Mouse (Mus musculus): ENCODE results near the gene Naf1.

DNA sequence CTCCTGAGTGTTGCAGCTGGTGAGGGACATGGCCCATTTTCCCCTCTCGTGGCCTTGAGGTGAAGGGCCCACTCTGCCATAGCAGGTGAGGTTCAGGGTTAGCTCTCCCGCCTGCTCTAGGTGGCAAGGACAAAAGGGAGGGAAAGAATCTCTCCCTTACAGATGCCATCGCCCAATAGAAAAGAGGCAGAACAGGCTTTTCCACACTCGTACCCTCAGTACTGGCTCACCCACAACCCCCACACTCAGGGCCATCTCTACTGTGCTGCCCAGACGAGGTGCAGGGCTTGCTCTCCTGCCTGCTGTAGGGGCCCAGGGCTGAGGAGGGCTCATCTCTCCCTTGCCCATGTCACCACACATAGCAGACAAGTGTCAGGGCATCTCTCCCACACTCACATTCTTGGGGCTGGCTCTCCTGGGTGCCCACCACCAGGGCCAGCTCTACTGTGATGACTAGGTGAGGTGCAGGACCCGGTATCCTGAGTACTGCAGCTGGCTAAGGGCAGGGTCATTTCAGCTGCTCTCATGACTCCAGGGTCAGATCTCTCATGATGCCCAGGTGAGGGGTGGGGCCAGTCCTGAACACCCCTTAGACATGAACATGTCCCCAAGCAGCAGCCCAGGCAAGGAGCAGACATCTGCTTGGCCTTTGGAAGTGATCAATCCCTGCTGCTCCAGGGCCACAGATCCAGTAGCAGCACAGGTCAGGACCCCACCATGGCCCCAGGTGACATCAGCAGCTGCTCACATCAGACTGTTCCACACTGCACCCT is 57.9 kb downstream of the Naf1 start:
- TF ChIP-seq MAX (IDR thresholded peaks at IDR 0.05) (no peak), CTCF (IDR thresholded peaks at IDR 0.05; ENCODE audit: control insufficient read depth, insufficient read depth, insufficient read length) (no peak), USF1 (IDR thresholded peaks at IDR 0.05; ENCODE audit: low read depth) (no peak), MYOD1 (IDR thresholded peaks at IDR 0.05; ENCODE audit: control insufficient read depth, insufficient read length, low read depth) (no peak), MYOG (IDR thresholded peaks at IDR 0.05; ENCODE audit: control insufficient read depth, extremely low read depth, insufficient read length) (no peak), CEBPB (IDR thresholded peaks at IDR 0.05; ENCODE audit: low read depth) (no peak), FOSL1 (IDR thresholded peaks at IDR 0.05; ENCODE audit: insufficient read depth, low read length, poor library complexity, severe bottlenecking) (no peak)

Data from C2C12 (cell line).